ENCODE assay signal across 24 mouse cellular contexts in genomic region chr2:65402001-65402400, GRCm38 (mm10). TPM values are rescaled to one million over a fixed set of nuclear protein-coding genes. Genes with fewer than 3 reads are reported as not detected.
DNase-seq lines count a peak whose midpoint lies in the region; TF ChIP-seq lines count a peak whose summit lies in the region.
"Had no signal": no experiment of that assay in that cellular context is flagged by ENCODE, and none has a peak within 500 bp of the region (broad histone marks: within the 10 kb centered on the region; RNA-seq: fewer than 3 reads in every experiment).

No protein-coding gene starts in this region.

- no peak for TF ChIP-seq POLR2A in heart, adult 2 months (IDR thresholded peaks at IDR 0.05; ENCODE audit: insufficient read depth, low read depth, low read length)

- peak; percentile 71 for DNase-seq in 3134 (ENCODE audit: extremely low read depth, insufficient read length, low spot score)
- DNase-seq in 3T3-L1 (ENCODE audit: low read depth, low spot score): peak; percentile 77
- peak; percentile 42 for DNase-seq in MN1 (ENCODE audit: low spot score)
- DNase-seq in adipocyte (ENCODE audit: low spot score): peak; percentile 8
- DNase-seq in cerebellum, adult 9-10 months: no peak
- DNase-seq in left cerebral cortex, adult 8-10 months (ENCODE audit: low spot score in 2 of 2): no peak
- no peak for DNase-seq in heart, adult 2 months
- DNase-seq: adrenal gland, adult 2 months; adrenal gland, postnatal 10 days; adrenal gland, postnatal 25 days; cerebellum, adult 11 months; cerebellum, adult 18-20 months; cerebellum, adult 8-10 months; cerebellum, postnatal 10 days; cerebellum, postnatal 25 days; forebrain, postnatal 0 days had no signal

- H3K27ac ChIP-seq in heart, adult 2 months: no peak overlapping the region
- H3K27ac ChIP-seq: embryonic facial prominence, embryonic 10.5 days; embryonic facial prominence, embryonic 12.5 days; forebrain, embryonic 13.5 days; forebrain, embryonic 15.5 days had no signal

- TF ChIP-seq CTCF in heart, adult 2 months (IDR thresholded peaks at IDR 0.05): no peak

- TF ChIP-seq EP300 in heart, adult 2 months (IDR thresholded peaks at IDR 0.05; ENCODE audit: insufficient read depth, low read depth, low read length): no peak

- no peaks in the 10 kb centered on the region for H3K27me3 ChIP-seq in heart, adult 2 months (ENCODE audit: control insufficient read depth, insufficient read depth, low read length)
- H3K27me3 ChIP-seq: embryonic facial prominence, embryonic 12.5 days; forebrain, embryonic 13.5 days; forebrain, embryonic 15.5 days had no signal

- no peaks in the 10 kb centered on the region for H3K79me2 ChIP-seq in heart, adult 2 months (replicated peaks; ENCODE audit: control insufficient read depth, insufficient read depth, low read length)

- H3K4me3 ChIP-seq in heart, adult 2 months: no peak overlapping the region
- H3K4me3 ChIP-seq: embryonic facial prominence, embryonic 10.5 days; embryonic facial prominence, embryonic 12.5 days; forebrain, embryonic 13.5 days; forebrain, embryonic 15.5 days had no signal

- peaks cover 2% of the 10 kb centered on the region; the same call in 1 of the 2 replicates for H3K4me1 ChIP-seq in heart, adult 2 months (ENCODE audit: control insufficient read depth, insufficient read depth, low read length)
- H3K4me1 ChIP-seq: embryonic facial prominence, embryonic 12.5 days; forebrain, embryonic 13.5 days; forebrain, embryonic 15.5 days had no signal

- intact Hi-C loops in heart, adult 2 months (cut with DNase I): no loop called here

- 74% methylated on average over 5 of the region's 5 CpGs for WGBS in heart, adult 2 months

- H3K9ac ChIP-seq in heart, adult 2 months (ENCODE audit: low read depth, low read length): no peak overlapping the region
- H3K9ac ChIP-seq: embryonic facial prominence, embryonic 12.5 days; forebrain, embryonic 13.5 days; forebrain, embryonic 15.5 days; forebrain, postnatal 0 days had no signal

- H3K36me3 ChIP-seq in heart, adult 2 months (ENCODE audit: control insufficient read depth, insufficient read depth, low read length): no peaks in the 10 kb centered on the region
- H3K36me3 ChIP-seq: embryonic facial prominence, embryonic 10.5 days; embryonic facial prominence, embryonic 12.5 days; forebrain, embryonic 15.5 days; G1E had no signal

RNA-seq across cellular contexts. Expression of gene Slc38a11, which starts 38.2 kb away (rescaled TPM):
- 1 to 10 TPM; 1.9 to 3.6 (median 2.7) TPM for total RNA-seq in left cerebral cortex, adult 8-10 months (2022)
- total RNA-seq in heart, adult 2 months (2021): 1 to 10 TPM; 1.3 to 1.4 TPM
- 1.3 and 2.7 TPM in 2 replicates for polyA plus RNA-seq in heart, adult 2 months (2012; rRNA removed)
- polyA plus RNA-seq: activated CD4-positive, CD25-positive, alpha-beta regulatory T cell, adult 4 months; C2C12; G1E; Patski had no signal

Comparison
In these comparisons a context has a peak if more than half of its experiments do, and no peak if none do; other contexts are left out.
1. DNase-seq: peak in 3134 (single experiment), 3T3-L1 (single experiment), MN1 (single experiment) and adipocyte (single experiment); none in cerebellum, adult 9-10 months (single experiment), left cerebral cortex, adult 8-10 months (0 of 2) and heart, adult 2 months (0 of 2).